Mouse (Mus musculus) right cerebral cortex, postnatal 10 days (tissue): ENCODE measurements at regions not wholly inside any gene's neighbourhood (a gene's known extent, or its start where the extent isn't known, plus 50 kb on each side); places are given as distances from the start of the nearest gene placed in this dataset.

Experiments
- DNase-seq, 2 experiments: peaks; one replicate each; pipeline ENCODE4 v3.0.0; 2021; ENCODE audit warnings: low spot score in 2 of 2

DNA sequence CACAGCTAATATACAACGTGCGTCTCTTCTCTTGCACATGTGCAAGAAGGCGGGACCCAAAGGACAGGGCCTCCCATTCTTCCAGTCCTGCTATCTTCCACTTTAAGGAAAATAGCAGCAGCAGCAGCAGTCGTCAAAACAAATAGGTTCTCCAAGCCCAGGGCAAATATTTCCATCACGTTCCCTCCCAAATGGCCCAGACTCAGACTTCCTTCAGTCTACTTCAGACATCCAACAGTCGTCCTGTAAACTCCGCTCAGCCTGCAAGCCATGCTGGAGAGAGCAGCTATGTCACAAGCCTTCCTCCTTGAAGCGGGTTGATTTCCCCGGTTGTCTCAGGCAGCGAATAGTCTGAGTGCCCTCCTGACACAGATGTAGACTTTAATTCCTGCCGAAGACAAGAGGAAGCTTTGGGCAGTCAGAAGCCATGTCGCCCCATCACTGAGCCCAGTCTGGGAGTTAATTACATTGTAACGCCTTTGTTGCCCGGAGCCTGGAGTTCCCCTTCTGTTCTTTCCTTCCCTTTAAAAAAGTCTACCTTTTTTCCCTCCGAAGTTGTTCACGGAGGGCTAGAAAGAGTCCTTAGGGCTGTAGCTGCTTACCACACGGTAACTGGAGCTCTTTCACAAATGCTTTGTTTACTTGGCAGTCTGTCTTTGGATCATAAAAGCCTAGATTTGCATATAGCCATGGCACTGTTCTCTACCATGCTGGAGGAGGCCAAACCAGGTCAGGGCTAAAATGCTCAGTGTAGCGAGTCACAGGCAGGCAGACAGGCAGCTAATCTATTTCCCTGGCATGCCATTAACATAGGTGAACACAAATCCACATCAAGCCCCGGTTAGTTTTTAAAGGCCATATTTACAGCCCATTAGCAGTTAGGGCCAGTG is 236.7 kb downstream of the Gm10260 start:
- no peak for DNase-seq

DNA sequence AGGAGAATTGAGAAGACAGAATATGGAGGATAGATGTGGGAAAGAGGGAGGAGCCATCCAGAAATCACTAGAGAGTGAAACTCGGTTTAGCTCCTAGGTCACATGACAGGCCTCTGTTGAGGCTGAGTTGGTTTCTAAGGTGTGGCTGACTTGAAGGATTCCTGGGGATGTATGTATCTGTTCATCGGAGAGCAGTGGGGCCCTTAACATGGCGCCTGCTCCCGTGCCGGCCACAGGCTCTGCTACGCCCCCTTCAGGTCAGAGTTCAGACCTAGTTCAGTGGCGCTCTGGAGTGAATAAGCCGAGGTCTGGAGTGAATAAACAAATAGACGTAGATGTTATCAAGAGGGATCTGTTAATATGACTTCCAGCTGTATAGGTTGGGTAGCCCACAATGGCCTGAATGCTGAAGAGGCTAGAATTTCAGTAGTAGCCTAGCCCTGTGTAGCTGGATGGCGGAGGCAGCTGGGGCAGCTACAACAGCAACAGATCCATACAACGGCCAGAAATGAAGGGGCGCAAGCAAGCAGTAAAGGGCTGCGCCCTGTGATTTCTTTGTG is 239.4 kb downstream of the Gm10260 start:
- DNase-seq, result no peak

DNA sequence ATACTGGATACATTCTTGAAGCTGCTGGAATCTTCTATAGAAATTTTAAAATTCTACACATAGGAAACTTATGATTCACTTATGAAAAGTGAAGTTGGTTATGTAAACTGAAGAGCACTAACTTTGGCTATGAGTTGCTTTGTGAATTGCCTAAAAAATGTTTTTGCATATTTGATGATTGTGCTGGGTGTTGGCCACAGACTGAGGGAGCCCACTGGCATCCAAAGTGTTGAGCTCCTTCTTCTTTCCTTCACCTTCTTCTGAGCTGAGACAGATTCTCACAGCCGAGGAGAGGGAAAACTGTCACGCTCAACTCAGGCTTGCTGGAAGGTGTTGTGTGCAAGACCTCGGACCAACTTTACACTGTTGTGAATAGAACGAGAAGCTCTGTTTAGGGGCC is 243.7 kb downstream of the Gm10260 start:
- DNase-seq, result no peak

DNA sequence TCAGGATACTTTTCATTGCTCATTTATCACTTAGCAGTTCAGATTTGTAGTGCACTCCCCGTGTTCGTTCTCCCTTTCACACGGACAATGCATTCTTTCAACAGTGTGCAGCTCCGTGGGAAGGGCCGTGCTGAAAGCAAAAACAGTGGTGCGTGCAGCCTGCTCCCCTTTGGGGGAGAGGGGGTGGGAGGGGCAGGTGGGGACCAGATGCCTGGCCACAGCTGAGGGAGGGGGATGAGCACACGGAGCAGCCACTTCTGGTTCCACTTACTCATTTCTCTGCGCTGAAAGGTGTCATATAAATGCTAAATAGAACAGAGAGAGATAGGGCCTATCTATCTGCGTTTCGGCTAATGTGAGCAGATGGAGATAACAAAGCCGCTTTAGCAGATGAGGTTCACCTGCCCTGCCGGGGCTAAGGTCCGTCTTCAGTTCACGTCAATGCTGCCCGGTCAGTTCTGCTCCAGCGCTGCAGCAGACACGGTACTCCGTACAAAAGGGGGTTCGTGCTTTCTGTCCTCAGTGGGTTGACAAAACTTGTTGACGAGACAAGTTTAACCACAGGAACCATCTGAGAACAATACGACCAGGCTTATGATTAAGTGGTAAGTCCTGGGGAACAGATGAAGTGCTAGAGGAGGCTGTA is 245.9 kb downstream of the Gm10260 start:
- no peak for DNase-seq

DNA sequence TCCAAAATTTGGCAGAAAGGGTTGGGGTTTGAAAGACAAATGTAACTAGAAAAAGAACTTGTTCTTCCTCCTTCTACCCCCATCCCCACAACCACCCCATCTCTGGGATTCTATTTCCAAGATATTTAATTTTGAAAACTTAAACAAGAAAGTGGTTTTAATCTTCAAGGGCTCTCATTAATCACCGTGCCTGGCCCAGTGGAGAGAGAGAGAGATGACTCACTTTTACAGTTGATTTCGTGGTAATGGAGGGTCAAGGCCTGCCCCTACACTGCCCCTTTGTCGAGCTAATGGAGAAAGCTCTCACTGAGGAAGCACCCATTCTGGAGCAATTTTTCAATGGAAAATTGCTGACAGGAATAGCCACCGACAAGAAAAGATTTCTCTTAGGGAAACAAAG is 247.9 kb downstream of the Gm10260 start:
- no peak for DNase-seq

DNA sequence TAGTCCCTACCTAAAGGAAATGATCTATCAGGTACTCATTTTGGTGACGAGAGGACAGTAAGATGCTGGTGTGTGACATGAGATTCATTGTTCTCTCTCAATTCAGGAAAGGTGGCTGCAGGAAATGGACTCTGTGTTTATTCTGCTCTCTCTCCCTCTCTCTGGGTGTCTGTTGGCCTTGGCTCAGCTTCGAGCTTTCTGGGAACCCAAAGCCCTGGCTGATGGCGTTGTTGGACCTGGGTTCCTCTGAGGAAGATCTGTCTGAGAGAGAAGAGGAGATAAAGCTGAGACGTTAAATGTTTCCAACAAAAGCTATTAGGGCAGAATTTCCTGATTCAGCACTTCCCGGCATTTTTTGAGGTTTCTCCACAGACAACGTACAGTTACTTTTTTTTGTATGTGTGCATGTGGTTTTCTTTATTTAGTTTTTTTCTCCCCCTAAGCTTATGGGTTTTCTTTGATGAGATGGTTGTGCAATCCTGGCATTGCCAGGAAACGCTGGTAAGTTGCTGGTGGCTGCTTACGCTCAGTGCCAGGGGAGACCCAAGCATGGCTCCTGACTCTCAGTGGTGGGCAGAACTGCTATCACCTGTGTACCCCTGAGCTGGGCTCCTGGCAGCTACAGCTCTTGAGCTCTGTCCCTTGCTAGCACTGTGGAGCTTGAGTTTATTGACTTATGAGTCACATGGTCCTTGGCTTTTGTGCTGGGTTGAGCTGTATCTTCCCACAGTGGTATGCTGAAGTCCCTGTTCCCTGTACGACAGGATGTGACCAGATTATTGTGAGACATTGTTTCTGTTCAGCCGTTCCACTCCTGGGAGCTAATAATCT is 249.8 kb downstream of the Gm10260 start:
- DNase-seq, result no peak

DNA sequence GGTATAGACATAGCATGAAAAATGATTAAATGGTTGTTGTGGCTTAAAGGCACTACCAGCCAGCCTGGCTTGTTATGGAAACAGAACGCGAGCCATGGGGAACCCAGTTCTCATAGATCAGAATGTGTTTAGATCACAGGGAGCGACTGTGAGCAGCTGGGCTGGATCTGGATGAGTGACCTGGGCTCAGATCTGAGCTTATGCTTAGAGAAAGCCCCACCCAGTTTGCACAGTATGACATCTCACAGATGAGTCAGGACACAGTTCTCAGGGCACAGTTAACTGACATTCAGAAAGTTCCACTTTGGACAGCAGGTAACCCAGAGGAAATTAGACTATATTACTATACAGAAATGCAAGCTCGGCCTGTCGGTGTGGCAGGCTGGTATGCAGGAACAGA is 255.5 kb downstream of the Gm10260 start:
- DNase-seq, result no peak

DNA sequence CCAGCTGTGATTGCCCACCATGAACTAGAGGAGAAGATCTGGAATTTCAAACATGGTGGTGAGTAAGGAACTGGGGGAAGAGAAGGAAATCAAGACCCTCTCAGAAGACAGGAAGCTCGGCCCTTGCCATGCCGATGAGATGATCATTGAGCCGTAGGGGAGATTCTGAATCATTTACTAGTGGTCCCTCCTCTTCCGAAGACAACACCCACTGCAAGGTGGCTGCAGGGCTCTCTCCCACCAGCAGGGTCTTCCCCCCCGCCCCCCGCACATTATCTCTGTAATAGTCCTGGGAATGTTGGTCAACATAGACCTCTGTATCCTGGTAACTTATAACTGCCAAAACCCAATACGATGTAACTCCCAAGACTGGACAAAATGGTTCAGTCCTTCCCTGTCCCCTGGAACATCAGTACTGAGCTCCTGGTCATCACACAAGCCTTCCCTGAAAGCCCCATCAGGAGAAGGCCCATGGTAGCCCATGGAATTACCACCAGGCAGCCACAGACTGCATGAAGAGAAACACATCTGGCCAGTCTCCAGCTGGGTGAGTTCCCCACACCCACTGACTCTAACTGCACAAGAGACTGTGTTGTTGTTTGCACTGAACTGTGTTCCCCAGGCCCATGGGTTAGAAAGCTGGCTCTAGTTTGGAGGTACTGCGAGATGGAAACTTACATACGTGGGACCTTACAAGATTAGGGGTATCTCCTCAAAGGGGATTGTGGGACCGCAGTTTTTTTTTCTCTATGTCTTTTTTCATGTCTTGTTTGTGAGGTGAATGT is 256.3 kb downstream of the Gm10260 start:
- DNase-seq, result no peak

DNA sequence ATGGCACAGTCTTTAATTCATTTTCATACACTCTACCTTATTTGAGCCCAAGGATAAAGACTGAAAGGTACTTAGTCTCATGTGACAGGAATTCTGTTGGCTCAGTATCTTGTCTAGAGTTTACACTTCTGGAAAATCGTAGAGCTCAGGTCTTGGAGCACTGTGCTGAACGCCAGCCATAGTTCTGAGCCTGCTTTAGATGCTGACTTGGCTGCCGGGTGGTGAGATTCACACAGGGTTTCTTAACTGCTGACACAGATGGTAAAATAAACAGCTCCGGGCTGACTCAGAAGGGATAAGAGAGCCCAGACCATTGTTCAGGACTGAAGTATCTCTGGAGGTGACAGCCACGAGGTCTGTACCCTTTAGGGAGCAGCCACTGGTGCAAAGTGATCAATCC is 257.0 kb downstream of the Gm10260 start:
- no peak for DNase-seq

DNA sequence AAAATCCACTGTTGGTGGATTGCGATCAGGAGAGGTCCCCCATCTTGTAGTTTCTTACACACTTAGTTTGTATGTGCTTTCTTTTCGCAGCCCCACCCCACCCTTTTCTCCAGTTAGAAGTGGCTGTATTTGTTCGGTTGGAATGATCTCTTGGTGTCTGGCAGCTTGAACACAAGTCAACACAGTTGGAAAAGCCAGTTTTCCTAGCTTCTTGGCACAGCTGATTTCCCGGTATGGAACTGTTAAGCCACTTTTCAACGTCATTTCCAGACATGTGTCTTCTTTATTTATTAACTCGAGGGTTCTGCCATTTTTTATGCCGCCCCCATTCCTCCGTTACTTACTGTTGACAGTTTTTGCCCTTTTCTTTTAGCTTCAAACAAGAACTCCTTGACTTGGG is 259.2 kb downstream of the Enc1 start:
- DNase-seq, result no peak

DNA sequence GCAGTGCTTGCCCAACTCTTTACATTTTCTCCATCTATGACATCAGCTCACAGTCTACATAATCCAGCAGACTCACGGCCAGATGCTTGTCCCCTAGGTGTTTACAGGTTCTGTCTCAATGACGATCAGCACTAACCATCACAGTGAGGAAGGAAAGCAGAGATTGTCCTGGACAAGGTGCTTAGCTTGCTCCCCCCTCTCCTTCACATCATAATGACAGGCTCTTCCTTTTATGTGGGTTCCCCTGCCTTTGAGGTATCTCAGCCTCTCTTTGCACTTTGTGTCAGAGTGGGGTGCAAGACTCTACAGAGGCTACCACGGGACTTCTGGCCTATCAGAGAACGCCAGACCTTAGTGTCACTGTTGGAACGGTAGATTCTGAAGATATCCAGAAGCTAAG is 258.1 kb downstream of the Enc1 start:
- no peak for DNase-seq

DNA sequence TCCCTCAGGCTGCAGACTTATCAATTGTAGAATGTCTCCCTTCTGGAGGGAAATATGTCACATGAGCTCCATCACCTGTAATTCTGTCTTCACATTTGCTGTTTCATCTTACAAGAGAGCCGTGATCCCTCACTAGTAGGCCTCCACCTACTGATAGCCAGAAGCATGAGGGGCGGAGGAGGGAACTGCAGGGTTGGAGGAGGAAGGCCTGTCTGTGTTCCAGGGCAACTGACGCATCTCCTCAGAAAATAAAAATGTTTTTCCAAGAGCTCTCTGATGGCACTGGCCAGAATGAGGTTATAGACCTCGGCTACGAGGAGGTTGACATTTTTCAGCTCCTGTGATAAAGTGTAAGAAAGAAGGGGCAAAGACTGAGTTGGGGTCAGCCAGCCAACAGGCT is 257.0 kb downstream of the Enc1 start:
- no peak for DNase-seq

DNA sequence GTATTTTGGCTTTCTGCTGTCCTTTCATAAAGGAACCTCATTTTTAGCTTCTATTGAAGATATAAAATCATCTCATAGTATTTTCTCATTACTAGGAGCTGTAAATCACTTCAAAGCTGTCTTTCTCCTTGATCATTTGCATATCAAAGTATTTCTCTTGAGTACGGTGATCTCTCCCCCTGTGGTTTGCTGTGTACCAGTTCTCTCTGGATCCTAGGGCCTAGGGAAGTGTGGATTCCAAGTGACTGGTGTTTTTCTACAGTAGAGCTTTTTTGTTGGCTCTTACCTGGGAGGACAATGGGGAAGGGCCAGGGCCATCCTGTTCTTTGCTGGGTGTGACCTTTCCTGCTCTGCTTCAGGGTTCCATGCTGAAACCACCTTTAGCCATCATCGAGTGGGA is 253.9 kb downstream of the Enc1 start:
- DNase-seq, result no peak

DNA sequence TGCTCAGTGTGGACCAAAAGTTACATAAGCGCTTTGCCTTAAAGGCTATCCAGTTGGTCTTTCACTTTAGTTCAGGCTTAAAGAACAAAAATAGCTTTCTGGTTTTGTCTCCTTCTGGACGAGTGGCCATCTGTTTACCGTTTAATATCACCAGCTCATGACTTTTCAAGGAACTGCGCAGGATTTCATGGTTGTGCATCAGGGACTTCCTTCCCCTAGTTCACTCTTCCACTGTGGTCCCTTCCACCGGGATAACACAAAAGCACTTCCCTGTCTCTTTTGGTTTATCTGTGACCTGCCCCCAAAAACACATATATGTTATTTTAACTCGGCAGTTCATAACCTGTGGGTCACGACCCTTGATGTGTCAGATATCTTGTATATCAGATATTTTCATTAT is 252.9 kb downstream of the Enc1 start:
- no peak for DNase-seq

DNA sequence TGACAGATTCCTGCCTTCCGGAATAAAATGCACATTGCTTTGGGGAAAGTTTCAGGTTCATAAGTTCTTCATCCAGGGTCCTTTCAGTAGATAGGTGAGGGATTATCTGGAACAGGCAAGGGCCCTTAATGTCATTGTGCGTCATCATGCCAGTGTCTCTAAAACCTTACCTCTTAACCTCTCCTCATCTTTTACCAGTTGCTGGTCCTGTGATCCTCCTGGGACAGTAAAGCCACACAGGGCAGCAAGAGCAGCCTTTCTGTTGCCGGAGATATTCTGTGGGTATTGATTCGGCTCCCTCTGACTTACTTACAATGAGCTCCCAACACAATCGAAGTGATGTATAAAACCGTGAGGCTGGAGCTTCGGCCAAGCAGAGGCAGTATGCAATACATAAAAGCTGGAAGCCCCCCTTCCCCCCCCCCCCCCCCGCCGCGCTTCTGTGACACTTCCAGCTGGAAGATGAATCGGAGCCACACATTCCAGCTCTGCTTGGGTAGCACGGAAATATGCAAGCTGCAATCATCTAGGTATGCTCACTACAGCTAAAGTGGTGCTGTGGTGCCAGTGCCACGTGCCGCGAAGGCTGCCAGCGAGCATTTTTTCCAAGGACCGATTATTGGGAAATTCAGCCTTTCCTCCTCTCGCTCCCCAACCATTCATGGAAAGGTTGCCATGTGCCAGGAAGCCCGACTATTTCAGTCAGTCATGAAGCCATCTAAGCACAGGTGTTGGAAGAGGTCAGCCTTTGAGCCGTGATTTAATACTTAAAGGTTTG is 252.2 kb downstream of the Enc1 start:
- no peak for DNase-seq

DNA sequence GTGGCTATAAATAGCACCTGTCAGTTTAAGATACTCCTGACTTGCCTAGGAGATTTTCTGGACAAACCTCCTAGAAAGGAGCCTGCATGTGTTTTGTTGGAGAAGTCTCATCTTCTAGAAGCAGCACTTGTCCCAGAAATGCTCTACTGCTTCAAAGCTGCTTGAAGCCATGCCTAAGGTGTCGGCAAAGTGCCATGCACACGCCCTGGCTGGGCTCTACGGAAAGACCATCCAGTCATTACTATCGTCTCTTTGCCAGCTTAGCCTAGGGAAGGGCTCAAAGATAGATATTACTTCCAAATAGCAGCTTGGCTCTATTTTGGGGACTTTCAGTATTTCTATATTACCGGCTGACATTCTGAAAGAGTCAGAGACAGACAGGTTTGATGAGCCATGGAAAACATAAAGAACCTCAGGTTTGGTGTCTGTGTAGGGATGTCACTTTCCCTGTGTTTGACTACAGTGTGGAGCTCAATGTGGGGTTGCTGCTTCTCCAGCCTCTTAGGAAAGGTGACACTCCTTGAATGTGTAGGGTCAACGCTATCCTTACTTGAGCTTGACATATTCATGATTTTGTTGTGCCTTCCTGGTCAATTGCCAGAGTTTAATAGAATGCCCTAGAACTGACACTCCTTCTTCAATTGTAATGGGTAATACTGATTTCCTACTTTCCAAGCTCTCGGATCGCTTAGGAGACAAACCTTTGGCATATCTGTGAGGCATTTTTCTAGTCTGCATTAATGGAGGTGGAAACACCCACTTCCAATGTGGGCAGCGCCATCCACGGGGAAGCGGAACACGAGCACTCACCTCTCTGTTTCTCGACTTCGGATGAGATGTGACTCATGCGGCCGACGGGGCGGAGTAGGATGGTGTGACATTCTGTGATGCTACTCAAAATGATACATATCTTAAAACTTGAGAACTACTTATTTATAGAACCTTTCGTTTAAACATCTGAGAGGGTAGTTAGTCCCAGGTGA is 251.3 kb downstream of the Enc1 start:
- DNase-seq, result no peak

DNA sequence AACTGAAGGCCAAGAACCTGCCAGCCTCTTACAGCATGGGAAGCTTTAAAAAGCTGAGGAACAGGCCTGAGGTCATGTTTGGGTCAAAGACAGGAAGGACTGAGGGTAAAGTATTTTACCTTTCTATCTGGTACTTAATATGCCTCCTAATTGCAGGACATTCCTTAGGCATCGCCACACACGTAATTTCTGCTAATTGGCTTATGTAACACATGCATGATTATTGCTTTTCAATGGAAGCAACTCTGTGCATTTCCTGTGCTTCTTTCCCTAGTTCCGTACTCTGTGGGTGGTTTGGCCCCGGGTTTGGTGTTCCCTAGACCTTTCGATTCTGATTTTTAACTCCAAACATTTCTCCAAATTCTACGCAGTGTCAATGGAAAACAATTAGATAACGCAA is 249.2 kb downstream of the Enc1 start:
- no peak for DNase-seq

DNA sequence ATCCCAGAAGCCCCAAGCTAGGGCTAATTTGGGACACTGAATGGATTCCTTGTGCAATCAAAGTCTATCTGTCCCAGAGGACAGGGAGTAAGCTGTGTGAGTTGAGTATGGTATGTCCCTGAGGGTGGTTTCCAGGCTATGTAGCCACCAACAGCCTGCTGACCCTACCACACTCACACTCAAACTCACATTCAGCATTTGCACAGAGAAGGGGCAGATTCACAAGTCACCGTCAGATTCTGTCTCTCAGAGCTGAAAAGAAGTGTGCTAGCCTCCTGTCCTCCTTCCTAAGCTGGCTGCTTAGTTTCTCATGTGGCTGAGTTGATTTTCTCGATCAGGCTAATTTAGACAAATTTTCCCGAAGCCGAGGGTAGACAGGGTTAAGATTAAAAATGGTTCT is 248.8 kb downstream of the Enc1 start:
- DNase-seq, result no peak

DNA sequence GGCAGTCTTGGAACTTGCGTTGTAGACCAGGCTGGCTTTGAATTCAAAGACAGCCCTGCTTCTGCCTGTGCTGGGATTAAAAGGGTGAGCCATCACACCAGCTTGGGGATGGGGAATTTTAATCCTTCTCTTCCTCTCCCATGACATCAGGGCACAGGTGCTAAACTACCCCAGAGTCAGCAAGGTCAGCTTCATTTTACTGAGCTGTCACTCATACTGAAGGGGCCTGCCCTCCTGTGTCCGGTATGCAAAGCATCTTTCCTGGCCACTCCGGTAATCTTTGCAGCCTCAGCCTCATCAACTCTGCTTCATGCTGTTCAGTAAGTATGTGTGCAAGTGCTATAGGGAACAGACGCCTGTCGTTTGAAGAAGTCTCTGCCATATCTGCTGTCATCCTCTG is 248.1 kb downstream of the Enc1 start:
- no peak for DNase-seq
